Mouse (Mus musculus): ENCODE data around the gene Ofd1.

Gene Ofd1

GRCm38 (mm10) chrX:166440616-166441063 is at the start of gene Ofd1:
Ofd1 (minus strand) TSS chrX:166440704.
- DNase-seq (ENCODE audit: extremely low read depth, insufficient read length, low spot score) = peak; percentile 83

- DNase-seq (ENCODE audit: extremely low read depth, insufficient read length, low spot score) = peak; percentile 96
Measured at GRCm38 (mm10) chrX:166479365-166479983, 39.0 kb upstream of the Ofd1 start, which contains the start of gene Rab9. Rab9 (minus strand) TSS chrX:166479867.

GRCm38 (mm10) chrX:166478631-166479364 is 38.3 kb upstream of the Ofd1 start:
- peak; percentile 9 for DNase-seq (ENCODE audit: extremely low read depth, insufficient read length, low spot score)

GRCm38 (mm10) chrX:166477393-166477792 is 36.9 kb upstream of the Ofd1 start:
- no peak for DNase-seq (ENCODE audit: extremely low read depth, insufficient read length, low spot score)

GRCm38 (mm10) chrX:166472612-166473011 is 32.1 kb upstream of the Ofd1 start:
- DNase-seq (ENCODE audit: extremely low read depth, insufficient read length, low spot score) = no peak

- no peak for DNase-seq (ENCODE audit: extremely low read depth, insufficient read length, low spot score)
Measured at GRCm38 (mm10) chrX:166468321-166468720, 27.8 kb upstream of the Ofd1 start.

- no peak for DNase-seq (ENCODE audit: extremely low read depth, insufficient read length, low spot score)
Measured at GRCm38 (mm10) chrX:166455525-166455924, 15.0 kb upstream of the Ofd1 start.

GRCm38 (mm10) chrX:166454331-166454730 is 13.8 kb upstream of the Ofd1 start:
- no peak for DNase-seq (ENCODE audit: extremely low read depth, insufficient read length, low spot score)

- DNase-seq (ENCODE audit: extremely low read depth, insufficient read length, low spot score) = no peak
Measured at GRCm38 (mm10) chrX:166453532-166453931, 13.0 kb upstream of the Ofd1 start.

- no peak for DNase-seq (ENCODE audit: extremely low read depth, insufficient read length, low spot score)
Measured at GRCm38 (mm10) chrX:166444552-166444951, 4.0 kb upstream of the Ofd1 start.

GRCm38 (mm10) chrX:166440036-166440615 is 378 bp downstream of the Ofd1 start, which contains the start of gene Trappc2:
Trappc2 (plus strand) TSS chrX:166440574.
- DNase-seq (ENCODE audit: extremely low read depth, insufficient read length, low spot score) = no peak

- no peak for DNase-seq (ENCODE audit: extremely low read depth, insufficient read length, low spot score)
Measured at GRCm38 (mm10) chrX:166434812-166435211, 5.7 kb downstream of the Ofd1 start.

GRCm38 (mm10) chrX:166416196-166416595 is 24.3 kb downstream of the Ofd1 start:
- peak; percentile 10 for DNase-seq (ENCODE audit: extremely low read depth, insufficient read length, low spot score)

- no peak for DNase-seq (ENCODE audit: extremely low read depth, insufficient read length, low spot score)
Measured at GRCm38 (mm10) chrX:166407865-166408264, 32.6 kb downstream of the Ofd1 start.

GRCm38 (mm10) chrX:166393753-166394152 is 46.8 kb downstream of the Ofd1 start:
- DNase-seq (ENCODE audit: extremely low read depth, insufficient read length, low spot score) = no peak

- DNase-seq (ENCODE audit: extremely low read depth, insufficient read length, low spot score) = no peak
Measured at GRCm38 (mm10) chrX:166386656-166387055, 53.8 kb downstream of the Ofd1 start.

- no peak for DNase-seq (ENCODE audit: extremely low read depth, insufficient read length, low spot score)
Measured at GRCm38 (mm10) chrX:166384935-166385334, 55.6 kb downstream of the Ofd1 start.

- DNase-seq (ENCODE audit: extremely low read depth, insufficient read length, low spot score) = no peak
Measured at GRCm38 (mm10) chrX:166383606-166384005, 56.9 kb downstream of the Ofd1 start.

- DNase-seq (ENCODE audit: extremely low read depth, insufficient read length, low spot score) = no peak
Measured at GRCm38 (mm10) chrX:166378652-166379051, 61.9 kb downstream of the Ofd1 start.

- DNase-seq (ENCODE audit: extremely low read depth, insufficient read length, low spot score) = no peak
Measured at GRCm38 (mm10) chrX:166376681-166377328, 63.7 kb downstream of the Ofd1 start.
